Comparison of ENCODE assay signal across 8 mouse cellular contexts in genomic region chr12:20226831-20227230, GRCm38 (mm10).
DNase-seq lines count a peak whose midpoint lies in the region; ATAC-seq and TF ChIP-seq lines count a peak whose summit lies in the region.
"Not testable (repeated sequence)": the region's sequence is repeated elsewhere in the genome, so short reads cannot be mapped to it uniquely, and the experiment has no call there.

No protein-coding gene starts in this region.

- H3K27ac ChIP-seq in forebrain, embryonic 14.5 days (ENCODE audit: low read depth, low read length); liver, postnatal 0 days (ENCODE audit: low read depth); midbrain, embryonic 14.5 days (replicated peaks; ENCODE audit: low read depth, low read length); neural tube, embryonic 15.5 days (replicated peaks): not testable (repeated sequence)

- not testable (repeated sequence) for ATAC-seq in forebrain, embryonic 14.5 days; liver, postnatal 0 days; midbrain, embryonic 14.5 days (ENCODE audit: low FRiP score, low TSS enrichment)
- ATAC-seq in neural tube, embryonic 15.5 days (ENCODE audit: low FRiP score): 0 out of 2 replicates have a peak, but pooled peaks have one; percentile 21

- H3K4me1 ChIP-seq in forebrain, embryonic 14.5 days (ENCODE audit: control insufficient read depth, insufficient read depth, low read length); liver, postnatal 0 days (ENCODE audit: insufficient read depth); midbrain, embryonic 14.5 days (ENCODE audit: control insufficient read depth, insufficient read depth, low read length); neural tube, embryonic 15.5 days: not testable (repeated sequence)

- not testable (repeated sequence) for H3K9ac ChIP-seq in forebrain, embryonic 14.5 days (ENCODE audit: low read length); liver, postnatal 0 days (replicated peaks); midbrain, embryonic 14.5 days (replicated peaks; ENCODE audit: low read length); neural tube, embryonic 15.5 days (replicated peaks)

- TF ChIP-seq CTCF in liver, postnatal 0 days (IDR thresholded peaks at IDR 0.05; ENCODE audit: low read depth): not testable (repeated sequence)

- not testable (repeated sequence) for H3K4me3 ChIP-seq in forebrain, embryonic 14.5 days (ENCODE audit: low read depth, low read length); liver, postnatal 0 days (ENCODE audit: low read depth, low read length); midbrain, embryonic 14.5 days (replicated peaks; ENCODE audit: low read depth, low read length); neural tube, embryonic 15.5 days (replicated peaks)

- TF ChIP-seq EP300 in liver, postnatal 0 days (IDR thresholded peaks at IDR 0.05; ENCODE audit: low read depth): not testable (repeated sequence)

- 81% methylated on average over 9 of the region's 9 CpGs for WGBS in forebrain, embryonic 14.5 days
- 70% methylated on average over 9 of the region's 9 CpGs for WGBS in liver, postnatal 0 days (ENCODE audit: insufficient replicate concordance)
- 74% methylated on average over 9 of the region's 9 CpGs for WGBS in midbrain, embryonic 14.5 days
- WGBS in neural tube, embryonic 15.5 days: 77% methylated on average over 9 of the region's 9 CpGs

- DNase-seq in ES-CJ7 (ENCODE audit: low read depth, low spot score): peak; percentile 31
- DNase-seq in embryo, embryonic 11 days: peak; percentile 0
- peak; percentile 0 for DNase-seq in forebrain, embryonic 14.5 days (ENCODE audit: low spot score)
- DNase-seq in induced T-regulatory cell, adult 2 months (ENCODE audit: low read depth): peak; percentile 2
- DNase-seq in liver, postnatal 0 days: peak; percentile 11
- peak; percentile 0 for DNase-seq in midbrain, embryonic 14.5 days
- DNase-seq in thymus, postnatal 10 days (ENCODE audit: low spot score in 2 of 2): peak; percentile 3

- H3K4me2 ChIP-seq in forebrain, embryonic 14.5 days (ENCODE audit: low read length); liver, postnatal 0 days (ENCODE audit: low read depth, low read length); midbrain, embryonic 14.5 days (ENCODE audit: low read length); neural tube, embryonic 15.5 days: not testable (repeated sequence)

- H3K9me3 ChIP-seq in forebrain, embryonic 14.5 days (replicated peaks; ENCODE audit: control insufficient read depth, low read length): peaks cover 49% of the 10 kb centered on the region
- H3K9me3 ChIP-seq in liver, postnatal 0 days (ENCODE audit: low read length): peaks cover 41% of the 10 kb centered on the region
- peaks cover 54% of the 10 kb centered on the region for H3K9me3 ChIP-seq in midbrain, embryonic 14.5 days (ENCODE audit: control insufficient read depth, low read length)
- peaks cover 52% of the 10 kb centered on the region for H3K9me3 ChIP-seq in neural tube, embryonic 15.5 days (replicated peaks)

- H3K27me3 ChIP-seq in forebrain, embryonic 14.5 days (replicated peaks; ENCODE audit: control insufficient read depth, insufficient read depth, low read length); liver, postnatal 0 days (ENCODE audit: insufficient read depth, low read length); midbrain, embryonic 14.5 days (ENCODE audit: control insufficient read depth, insufficient read depth, low read length); neural tube, embryonic 15.5 days (replicated peaks): not testable (repeated sequence)

- not testable (repeated sequence) for H3K36me3 ChIP-seq in forebrain, embryonic 14.5 days (ENCODE audit: control insufficient read depth, insufficient read depth, low read length); liver, postnatal 0 days (replicated peaks; ENCODE audit: insufficient read depth, low read length); midbrain, embryonic 14.5 days (ENCODE audit: control insufficient read depth, insufficient read depth, low read length)
- peaks cover 23% of the 10 kb centered on the region for H3K36me3 ChIP-seq in neural tube, embryonic 15.5 days
